Mouse (Mus musculus): ENCODE measurements around the gene Rgs4.

- TF ChIP-seq CTCF (IDR thresholded peaks at IDR 0.05; ENCODE audit: extremely low read depth, insufficient read length, insufficient replicate concordance, low read depth, low read length) (no peak), POLR2A (IDR thresholded peaks at IDR 0.05; ENCODE audit: low read depth, low read length) (no peak)
Measured at GRCm38 (mm10) chr1:169704395-169705087, 42.9 kb downstream of the Rgs4 start.

Measured in small intestine, adult 2 months (tissue).